Mouse (Mus musculus): Measurements from ENCODE around the gene Gm49601.
A peak's percentile ranks its signal among the peaks of the same experiment; 100 is the strongest.

The Gm49601 gene

GRCm38 (mm10) chr16:18629390-18630231 lies 3.4 kb upstream of the Gm49601 start, which contains the start of gene Sept5:
Gene Sept5, minus strand, starts transcription at chr16:18629954.
- peak; percentile 84 for DNase-seq (ENCODE audit: inconsistent ontology term)

- no peak for DNase-seq (ENCODE audit: inconsistent ontology term)
These were observed 2.7 kb upstream of the Gm49601 start for GRCm38 (mm10) chr16:18628948-18629340.

GRCm38 (mm10) chr16:18628206-18628947 lies 2.1 kb upstream of the Gm49601 start:
- DNase-seq (ENCODE audit: inconsistent ontology term), result peak; percentile 25

- DNase-seq (ENCODE audit: inconsistent ontology term), result no peak
These were observed 936 bp upstream of the Gm49601 start for GRCm38 (mm10) chr16:18627163-18627562.

- peak; percentile 11 for DNase-seq (ENCODE audit: inconsistent ontology term)
These were observed 376 bp downstream of the Gm49601 start for GRCm38 (mm10) chr16:18625791-18626311.

GRCm38 (mm10) chr16:18625097-18625496 lies 1.1 kb downstream of the Gm49601 start:
- no peak for DNase-seq (ENCODE audit: inconsistent ontology term)

GRCm38 (mm10) chr16:18624641-18625040 lies 1.6 kb downstream of the Gm49601 start:
- DNase-seq (ENCODE audit: inconsistent ontology term), result no peak

GRCm38 (mm10) chr16:18623751-18624540 lies 2.3 kb downstream of the Gm49601 start:
- peak; percentile 33 for DNase-seq (ENCODE audit: inconsistent ontology term)

GRCm38 (mm10) chr16:18622916-18623750 lies 3.1 kb downstream of the Gm49601 start:
- no peak for DNase-seq (ENCODE audit: inconsistent ontology term)

GRCm38 (mm10) chr16:18622019-18622418 lies 4.2 kb downstream of the Gm49601 start, which contains the start of gene Gp1bb:
Gene Gp1bb, minus strand, starts transcription at chr16:18622403.
- DNase-seq (ENCODE audit: inconsistent ontology term), result no peak

- DNase-seq (ENCODE audit: inconsistent ontology term), result peak; percentile 14
These were observed 4.7 kb downstream of the Gm49601 start for GRCm38 (mm10) chr16:18621362-18622001.

- DNase-seq (ENCODE audit: inconsistent ontology term), result peak; percentile 36
These were observed 5.4 kb downstream of the Gm49601 start for GRCm38 (mm10) chr16:18620601-18621361.

- peak; percentile 33 for DNase-seq (ENCODE audit: inconsistent ontology term)
These were observed 6.0 kb downstream of the Gm49601 start for GRCm38 (mm10) chr16:18620201-18620600.

- DNase-seq (ENCODE audit: inconsistent ontology term), result no peak
These were observed 7.1 kb downstream of the Gm49601 start for GRCm38 (mm10) chr16:18619110-18619509.

- DNase-seq (ENCODE audit: inconsistent ontology term), result no peak
These were observed 7.9 kb downstream of the Gm49601 start for GRCm38 (mm10) chr16:18618297-18618696.

- peak; percentile 77 for DNase-seq (ENCODE audit: inconsistent ontology term)
These were observed 8.7 kb downstream of the Gm49601 start for GRCm38 (mm10) chr16:18617370-18618065.

GRCm38 (mm10) chr16:18613301-18613700 lies 12.9 kb downstream of the Gm49601 start:
- no peak for DNase-seq (ENCODE audit: inconsistent ontology term)

- no peak for DNase-seq (ENCODE audit: inconsistent ontology term)
These were observed 14.5 kb downstream of the Gm49601 start for GRCm38 (mm10) chr16:18611752-18612151.

- no peak for DNase-seq (ENCODE audit: inconsistent ontology term)
These were observed 17.1 kb downstream of the Gm49601 start for GRCm38 (mm10) chr16:18609099-18609498.
